Mouse (Mus musculus) liver, adult 10 weeks (tissue): Measurements from ENCODE around the gene Olfr1432. TPM values are rescaled to one million over a fixed set of nuclear protein-coding genes. Genes with fewer than 3 reads are reported as not detected.

ENCODE experiments used
- polyA plus RNA-seq: library from polyadenylated mRNA; stranded (reverse); fragments of 350-450 nt; fragmentation: Illumina TruSeq; extraction: RNeasy Lipid Tissue Mini Kit (QIAGEN cat#74804); gene quantifications from one replicate; pipeline ENCODE4 v1.2.3, GENCODE M21; 2014; ENCODE audit warnings: low read depth, low replicate concordance

Olfr1432 gene
- polyA plus RNA-seq, result not detected

GRCm38 (mm10) chr19:12232496-12232895 lies at the start of gene Olfr1432:
Gene Olfr1432 (minus strand): TSS chr19:12232596.

GRCm38 (mm10) chr19:12279554-12279953 lies 47.2 kb upstream of the Olfr1432 start, which contains the start of gene Olfr1434:
Gene Olfr1434 (plus strand): TSS chr19:12279854.

GRCm38 (mm10) chr19:12260732-12261131 lies 28.3 kb upstream of the Olfr1432 start, which contains the start of gene Olfr235:
Gene Olfr235 (plus strand): TSS chr19:12261032.

GRCm38 (mm10) chr19:12241559-12241958 lies 9.2 kb upstream of the Olfr1432 start, which contains the start of gene Olfr262:
Gene Olfr262 (minus strand): TSS chr19:12241659.

GRCm38 (mm10) chr19:12200334-12200733 lies 32.1 kb downstream of the Olfr1432 start, which contains the start of gene Olfr1431:
Gene Olfr1431 (plus strand): TSS chr19:12200634.

Other genes starting within 250 kb of the Olfr1432 start
- gene Olfr1423, start 191.3 kb downstream of the Olfr1432 start, polyA plus RNA-seq, result not detected
- gene Olfr1424, start 169.9 kb downstream of the Olfr1432 start, polyA plus RNA-seq, result not detected
- gene Olfr1425, start 154.9 kb downstream of the Olfr1432 start, polyA plus RNA-seq, result not detected
- gene Olfr1426, start 140.6 kb downstream of the Olfr1432 start, polyA plus RNA-seq, result not detected
- not detected for gene Olfr1427, start 129.3 kb downstream of the Olfr1432 start, polyA plus RNA-seq
- gene Olfr1428, start 116.7 kb downstream of the Olfr1432 start, polyA plus RNA-seq, result not detected
- gene Olfr76, start 109.4 kb downstream of the Olfr1432 start, polyA plus RNA-seq, result not detected
- not detected for gene Olfr1555-ps1, start 62.5 kb downstream of the Olfr1432 start, polyA plus RNA-seq
- not detected for gene Olfr1431, start 32.0 kb downstream of the Olfr1432 start, polyA plus RNA-seq
- not detected for gene Olfr262, start 9.1 kb upstream of the Olfr1432 start, polyA plus RNA-seq
- gene Olfr235, start 28.4 kb upstream of the Olfr1432 start, polyA plus RNA-seq, result not detected
- not detected for gene Olfr1434, start 47.3 kb upstream of the Olfr1432 start, polyA plus RNA-seq
- not detected for gene Olfr1436, start 66.5 kb upstream of the Olfr1432 start, polyA plus RNA-seq
- gene Olfr1437, start 92.5 kb upstream of the Olfr1432 start, polyA plus RNA-seq, result not detected
- not detected for gene Olfr1438-ps1, start 103.3 kb upstream of the Olfr1432 start, polyA plus RNA-seq
- gene Olfr1440, start 154.7 kb upstream of the Olfr1432 start, polyA plus RNA-seq, result not detected
- not detected for gene Olfr1441, start 184.8 kb upstream of the Olfr1432 start, polyA plus RNA-seq
- not detected for gene Pfpl, start 195.3 kb upstream of the Olfr1432 start, polyA plus RNA-seq
- 37.5 TPM for gene Mpeg1, start 228.2 kb upstream of the Olfr1432 start, polyA plus RNA-seq